Mouse (Mus musculus) forebrain, embryonic 13.5 days (tissue): Measurements from ENCODE around the gene Jmy. TPM values are rescaled to one million over a fixed set of nuclear protein-coding genes. Genes with fewer than 3 reads are reported as not detected.
A peak's percentile ranks its signal among the peaks of the same experiment; 100 is the strongest.

Source experiments
- ATAC-seq: fragments of 200-750 bp; cut with Nextera tagmentation; 2 replicates; pipeline ENCODE4 v1.8.0; 2017
- H3K27ac ChIP-seq: fragments of 300-500 bp; sonication (generic); 2 replicates; pipeline ENCODE4 v1.5.1; 2015; ENCODE audit warnings: inconsistent platforms, mild to moderate bottlenecking, moderate library complexity
- H3K27me3 ChIP-seq: fragments of 300-500 bp; sonication (generic); 2 replicates; pipeline ENCODE4 v1.6.1; 2015; ENCODE audit warnings: mild to moderate bottlenecking, inconsistent platforms
- H3K36me3 ChIP-seq: fragments of 300-500 bp; sonication (generic); 2 replicates; pipeline ENCODE4 v1.6.1; 2015; ENCODE audit warnings: mild to moderate bottlenecking, inconsistent platforms; ENCODE audit not compliant: poor library complexity, severe bottlenecking
- H3K4me1 ChIP-seq: fragments of 300-500 bp; sonication (generic); 2 replicates; pipeline ENCODE4 v1.6.1; 2015; ENCODE audit warnings: inconsistent platforms
- H3K4me2 ChIP-seq: fragments of 300-500 bp; sonication (generic); 2 replicates; pipeline ENCODE4 v1.6.1; 2015; ENCODE audit warnings: inconsistent platforms, mild to moderate bottlenecking, moderate library complexity
- H3K4me3 ChIP-seq: fragments of 300-500 bp; sonication (generic); 2 replicates; pipeline ENCODE4 v1.5.1; 2015; ENCODE audit warnings: mild to moderate bottlenecking, inconsistent platforms
- H3K9ac ChIP-seq: fragments of 300-500 bp; sonication (generic); 2 replicates; pipeline ENCODE4 v1.6.1; 2015; ENCODE audit warnings: mild to moderate bottlenecking, inconsistent platforms
- H3K9me3 ChIP-seq: fragments of 300-500 bp; sonication (generic); replicated peaks from 2 replicates; pipeline ENCODE4 v1.6.1; 2016; ENCODE audit warnings: inconsistent platforms
- WGBS: fragments of 180-500 bp; shearing (Covaris S2); methylation state at CpG from one replicate; pipeline ENCODE4 v1.1.7; 2015; 5-methylcytosine and 5-hydroxymethylcytosine counted together
- polyA plus RNA-seq: library from polyadenylated mRNA; unstranded; fragments of >200 nt; fragmentation: Nextera tagmentation; extraction: Ambion mirVana; gene quantifications from 2 replicates; pipeline ENCODE4 v1.2.1, GENCODE M21; 2015

The Jmy gene
- polyA plus RNA-seq, 1 experiment from 2014 or later, result 5.4 TPM

GRCm38 (mm10) chr13:93440167-93440566 is 59.4 kb downstream of the Jmy start:
- WGBS, result 88% methylated on average over 3 of the region's 3 CpGs
- H3K36me3 ChIP-seq, result peaks cover 48% of the 10 kb centered on the region
- H3K4me3 ChIP-seq, result no peak overlapping the region
- 0 out of 2 replicates have a peak, but pooled peaks have one; percentile 53 for ATAC-seq
- no peak overlapping the region for H3K27ac ChIP-seq
- no peak overlapping the region for H3K4me2 ChIP-seq
- no peaks in the 10 kb centered on the region for H3K9me3 ChIP-seq
- H3K27me3 ChIP-seq, result no peaks in the 10 kb centered on the region
- no peak overlapping the region for H3K9ac ChIP-seq
- no peaks in the 10 kb centered on the region for H3K4me1 ChIP-seq

- 95% methylated on average over 1 of the region's 1 CpGs for WGBS
- ATAC-seq, result no peak
These were observed 70.4 kb downstream of the Jmy start for GRCm38 (mm10) chr13:93429205-93429604.

GRCm38 (mm10) chr13:93427920-93428876 is 71.4 kb downstream of the Jmy start:
- H3K27ac ChIP-seq, result no peak overlapping the region
- no peaks in the 10 kb centered on the region for H3K27me3 ChIP-seq
- 94% methylated on average over 5 of the region's 5 CpGs for WGBS
- no peaks in the 10 kb centered on the region for H3K9me3 ChIP-seq
- no peaks in the 10 kb centered on the region for H3K4me1 ChIP-seq
- peaks cover 16% of the 10 kb centered on the region for H3K36me3 ChIP-seq
- ATAC-seq, result no peak
- no peak overlapping the region for H3K4me3 ChIP-seq
- no peak overlapping the region for H3K4me2 ChIP-seq
- no peak overlapping the region for H3K9ac ChIP-seq

More at GRCm38 (mm10) chr13:93429205-93429604, 70.4 kb downstream of the Jmy start:
- H3K4me1 ChIP-seq, result no peaks in the 10 kb centered on the region
- peaks cover 16% of the 10 kb centered on the region for H3K36me3 ChIP-seq
- no peak overlapping the region for H3K27ac ChIP-seq
- H3K9me3 ChIP-seq, result no peaks in the 10 kb centered on the region
- no peak overlapping the region for H3K4me2 ChIP-seq
- H3K4me3 ChIP-seq, result no peak overlapping the region
- H3K27me3 ChIP-seq, result no peaks in the 10 kb centered on the region
- H3K9ac ChIP-seq, result no peak overlapping the region

- Histone ChIP-seq H3K4me2 (no peak overlapping the region), H3K36me3 (peaks cover 5% of the 10 kb centered on the region; the same call in 1 of the 2 replicates), H3K4me3 (no peak overlapping the region), H3K27ac (no peak overlapping the region), H3K9me3 (no peaks in the 10 kb centered on the region), H3K27me3 (no peaks in the 10 kb centered on the region), H3K9ac (no peak overlapping the region), H3K4me1 (peaks cover 4% of the 10 kb centered on the region)
- ATAC-seq, result no peak
- WGBS, result 87% methylated on average over 2 of the region's 2 CpGs
These were observed 76.4 kb downstream of the Jmy start for GRCm38 (mm10) chr13:93423224-93423623.

GRCm38 (mm10) chr13:93419779-93420178 is 79.8 kb downstream of the Jmy start:
- Histone ChIP-seq H3K4me3 (no peak overlapping the region), H3K27me3 (no peaks in the 10 kb centered on the region), H3K36me3 (no peaks in the 10 kb centered on the region), H3K9ac (no peak overlapping the region), H3K27ac (no peak overlapping the region), H3K4me2 (no peak overlapping the region), H3K9me3 (no peaks in the 10 kb centered on the region), H3K4me1 (peaks cover 4% of the 10 kb centered on the region)
- ATAC-seq, result peak; percentile 48; the same call in 1 of the 2 replicates
- 73% methylated on average over 2 of the region's 2 CpGs for WGBS

- ATAC-seq, result no peak
- no peak overlapping the region for H3K27ac ChIP-seq
- H3K27me3 ChIP-seq, result no peaks in the 10 kb centered on the region
- H3K4me1 ChIP-seq, result peaks cover 4% of the 10 kb centered on the region
- H3K4me2 ChIP-seq, result no peak overlapping the region
- no peak overlapping the region for H3K4me3 ChIP-seq
- H3K9me3 ChIP-seq, result no peaks in the 10 kb centered on the region
- WGBS, result 85% methylated on average over 2 of the region's 2 CpGs
- H3K9ac ChIP-seq, result no peak overlapping the region
- no peaks in the 10 kb centered on the region for H3K36me3 ChIP-seq
These were observed 81.3 kb downstream of the Jmy start for GRCm38 (mm10) chr13:93418292-93418691.

GRCm38 (mm10) chr13:93415055-93415454 is 84.6 kb downstream of the Jmy start:
- Histone ChIP-seq H3K9me3 (no peaks in the 10 kb centered on the region), H3K27ac (no peak overlapping the region), H3K36me3 (no peaks in the 10 kb centered on the region), H3K9ac (no peak overlapping the region), H3K4me1 (peaks cover 4% of the 10 kb centered on the region), H3K4me3 (no peak overlapping the region), H3K27me3 (no peaks in the 10 kb centered on the region), H3K4me2 (no peak overlapping the region)
- no peak for ATAC-seq
- WGBS, result 94% methylated on average over 5 of the region's 5 CpGs

GRCm38 (mm10) chr13:93410343-93410742 is 89.3 kb downstream of the Jmy start:
- H3K4me1 ChIP-seq, result no peaks in the 10 kb centered on the region
- 93% methylated on average over 4 of the region's 4 CpGs for WGBS
- H3K9ac ChIP-seq, result no peak overlapping the region
- H3K9me3 ChIP-seq, result no peaks in the 10 kb centered on the region
- no peak overlapping the region for H3K27ac ChIP-seq
- H3K36me3 ChIP-seq, result peaks cover 4% of the 10 kb centered on the region; the same call in 1 of the 2 replicates
- no peak for ATAC-seq
- no peak overlapping the region for H3K4me2 ChIP-seq
- H3K27me3 ChIP-seq, result no peaks in the 10 kb centered on the region
- H3K4me3 ChIP-seq, result no peak overlapping the region

- Histone ChIP-seq H3K4me1 (no peaks in the 10 kb centered on the region), H3K9me3 (no peaks in the 10 kb centered on the region), H3K27me3 (no peaks in the 10 kb centered on the region), H3K4me2 (no peak overlapping the region), H3K4me3 (no peak overlapping the region), H3K9ac (no peak overlapping the region), H3K36me3 (peaks cover 10% of the 10 kb centered on the region), H3K27ac (no peak overlapping the region)
- WGBS, result 90% methylated on average over 5 of the region's 5 CpGs
- ATAC-seq, result no peak
These were observed 92.8 kb downstream of the Jmy start for GRCm38 (mm10) chr13:93406855-93407254.

- no peaks in the 10 kb centered on the region for H3K27me3 ChIP-seq
- H3K27ac ChIP-seq, result no peak overlapping the region
- H3K9ac ChIP-seq, result no peak overlapping the region
- H3K4me3 ChIP-seq, result no peak overlapping the region
- no peaks in the 10 kb centered on the region for H3K4me1 ChIP-seq
- no peak overlapping the region for H3K4me2 ChIP-seq
- no peak for ATAC-seq
- 94% methylated on average over 7 of the region's 7 CpGs for WGBS
- no peaks in the 10 kb centered on the region for H3K9me3 ChIP-seq
- H3K36me3 ChIP-seq, result peaks cover 24% of the 10 kb centered on the region
These were observed 97.7 kb downstream of the Jmy start for GRCm38 (mm10) chr13:93401947-93402346.

GRCm38 (mm10) chr13:93399710-93400216 is 99.8 kb downstream of the Jmy start:
- Histone ChIP-seq H3K9me3 (no peaks in the 10 kb centered on the region), H3K4me3 (no peak overlapping the region), H3K4me1 (no peaks in the 10 kb centered on the region), H3K27me3 (no peaks in the 10 kb centered on the region), H3K27ac (no peak overlapping the region), H3K36me3 (peaks cover 35% of the 10 kb centered on the region), H3K9ac (no peak overlapping the region), H3K4me2 (no peak overlapping the region)
- 90% methylated on average over 5 of the region's 5 CpGs for WGBS
- ATAC-seq, result no peak

- ATAC-seq, result no peak
These were observed 110.4 kb downstream of the Jmy start for GRCm38 (mm10) chr13:93389242-93389625.

More at GRCm38 (mm10) chr13:93389242-93389625, 110.4 kb downstream of the Jmy start:
- 52% methylated on average over 2 of the region's 2 CpGs for WGBS
- H3K27me3 ChIP-seq, result no peaks in the 10 kb centered on the region
- peaks cover 12% of the 10 kb centered on the region for H3K36me3 ChIP-seq
- H3K4me2 ChIP-seq, result no peak overlapping the region
- H3K9ac ChIP-seq, result no peak overlapping the region
- H3K4me1 ChIP-seq, result no peaks in the 10 kb centered on the region
- H3K27ac ChIP-seq, result no peak overlapping the region
- H3K9me3 ChIP-seq, result no peaks in the 10 kb centered on the region
- no peak overlapping the region for H3K4me3 ChIP-seq
